Mouse (Mus musculus): ENCODE measurements around the gene Ccdc77. TPM values are rescaled to one million over a fixed set of nuclear protein-coding genes. Genes with fewer than 3 reads are reported as not detected.
"Not testable (repeated sequence)": the region's sequence is repeated elsewhere in the genome, so short reads cannot be mapped to it uniquely, and the experiment has no call there.

The Ccdc77 gene
- total and polyA plus RNA-seq, 2 experiments from 2014 or later, result 4.8 to 13.4 TPM

DNA sequence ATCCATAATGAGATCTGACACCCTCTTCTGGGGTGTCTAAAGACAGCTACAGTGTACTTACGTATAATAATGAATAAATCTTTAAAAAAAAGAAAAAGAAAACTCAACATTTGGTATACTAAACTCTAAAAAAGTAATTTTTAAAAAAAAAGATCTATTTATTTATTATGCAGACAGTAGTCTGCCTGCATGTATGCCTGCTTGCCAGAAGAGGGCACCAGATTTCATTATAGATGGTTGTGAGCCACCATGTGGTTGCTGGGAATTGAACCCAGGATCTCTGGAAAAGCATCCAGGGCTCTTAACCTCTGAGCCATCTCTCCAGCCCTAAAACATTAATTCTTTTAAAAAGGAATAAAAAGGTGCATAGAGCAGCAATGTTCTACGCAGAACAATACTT lies 67.6 kb downstream of the Ccdc77 start:
- not testable (repeated sequence) for H3K9ac ChIP-seq (replicated peaks; ENCODE audit: low read depth, low read length); H3K4me2 ChIP-seq (ENCODE audit: low read depth, low read length); DNase-seq (ENCODE audit: low spot score); H3K36me3 ChIP-seq (replicated peaks; ENCODE audit: control insufficient read depth, insufficient read depth, low read length); H3K4me1 ChIP-seq (ENCODE audit: control insufficient read depth, insufficient read depth); H3K9me3 ChIP-seq (replicated peaks; ENCODE audit: control insufficient read depth, low read length); H3K4me3 ChIP-seq (ENCODE audit: low read depth, low read length); H3K27ac ChIP-seq (ENCODE audit: low read depth); ATAC-seq (ENCODE audit: insufficient read depth, low read depth)
- H3K27me3 ChIP-seq (ENCODE audit: control insufficient read depth, insufficient read depth, low read length), result peaks cover 36% of the 10 kb centered on the region
- 85% methylated on average over 2 of the region's 2 CpGs for WGBS
- TF ChIP-seq CTCF (IDR thresholded peaks at IDR 0.05; ENCODE audit: low read depth), result peak; percentile 10; the same call in 1 of the 2 replicates

DNA sequence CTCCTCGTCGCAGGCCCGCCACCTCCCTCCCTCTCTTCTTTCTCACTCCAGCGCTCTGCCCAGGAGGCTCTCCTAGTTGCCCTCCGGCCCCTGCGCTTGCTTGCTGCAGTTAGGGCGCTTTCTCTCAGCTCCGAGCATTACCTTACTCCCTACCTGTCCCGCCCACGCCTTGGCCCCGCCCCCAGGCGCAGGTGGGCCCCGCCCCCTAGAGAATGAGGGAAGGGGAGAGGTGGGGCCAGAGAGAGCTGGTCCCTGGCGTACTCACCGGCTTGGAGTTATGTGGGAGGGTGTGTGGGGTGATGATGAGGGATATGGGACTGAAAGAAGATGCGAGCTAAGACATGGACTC lies 69.4 kb downstream of the Ccdc77 start:
- Histone ChIP-seq H3K9me3 (replicated peaks; ENCODE audit: control insufficient read depth, low read length) (no peaks in the 10 kb centered on the region), H3K4me3 (ENCODE audit: low read depth, low read length) (peak overlapping the region; percentile 59), H3K27me3 (ENCODE audit: control insufficient read depth, insufficient read depth, low read length) (peaks cover 36% of the 10 kb centered on the region), H3K27ac (ENCODE audit: low read depth) (no peak overlapping the region), H3K4me2 (ENCODE audit: low read depth, low read length) (peak overlapping the region; percentile 85), H3K4me1 (ENCODE audit: control insufficient read depth, insufficient read depth) (peaks cover 5% of the 10 kb centered on the region), H3K36me3 (replicated peaks; ENCODE audit: control insufficient read depth, insufficient read depth, low read length) (no peaks in the 10 kb centered on the region), H3K9ac (replicated peaks; ENCODE audit: low read depth, low read length) (no peak overlapping the region)
- WGBS, result 2% methylated on average over 16 of the region's 16 CpGs
- TF ChIP-seq CTCF (IDR thresholded peaks at IDR 0.05; ENCODE audit: low read depth) (no peak), EP300 (IDR thresholded peaks at IDR 0.05; ENCODE audit: low read depth) (no peak)
- ATAC-seq (ENCODE audit: insufficient read depth, low read depth) (peak; percentile 17; the same call in 1 of the 2 replicates), DNase-seq (ENCODE audit: low spot score) (peak; percentile 16)

DNA sequence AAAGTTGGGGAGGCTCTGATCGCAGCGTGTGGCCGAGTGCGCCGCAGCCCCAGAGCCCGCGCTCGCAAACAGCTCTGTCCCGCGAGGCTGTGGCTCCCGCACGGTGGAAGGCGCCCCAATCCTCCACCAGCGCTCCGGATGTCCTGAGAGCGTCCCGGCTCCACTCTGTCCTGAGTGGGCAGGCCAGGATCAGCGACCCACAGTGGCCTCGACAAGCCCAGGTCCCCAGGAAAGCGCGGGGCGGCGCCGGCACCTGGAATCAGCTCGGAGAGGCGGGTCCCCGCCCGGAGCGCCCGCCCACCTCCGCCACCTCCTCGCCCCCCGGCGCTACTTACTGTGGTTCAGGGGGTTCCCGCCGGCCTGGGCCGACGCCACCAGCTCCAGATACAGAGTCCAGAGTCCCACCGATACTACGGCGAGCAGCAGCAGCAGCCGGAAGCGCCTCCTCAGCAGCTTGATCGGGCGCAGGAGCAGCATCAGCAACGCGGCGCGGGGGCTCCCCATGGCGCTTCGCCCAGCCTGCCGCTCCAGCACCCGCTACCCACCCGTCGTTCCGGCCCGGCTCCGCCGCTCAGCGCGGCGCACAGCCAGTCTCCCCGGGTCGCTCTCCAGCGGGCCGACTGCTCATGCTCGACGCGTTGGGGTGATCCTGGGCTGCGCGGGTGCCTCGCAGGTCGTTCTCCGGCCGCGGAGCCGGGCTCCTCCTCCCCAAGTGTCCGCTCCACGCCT lies 70.0 kb downstream of the Ccdc77 start, which contains the start of the genes D330020A13Rik and B4galnt3:
Gene D330020A13Rik, plus strand, starts transcription at position 309 of the 729 bp plus-strand sequence.
Gene B4galnt3, minus strand, starts transcription at position 504 of the 729 bp plus-strand sequence.
- Histone ChIP-seq H3K9me3 (replicated peaks; ENCODE audit: control insufficient read depth, low read length) (no peaks in the 10 kb centered on the region), H3K4me2 (ENCODE audit: low read depth, low read length) (peak within 1 kb of the TSS; percentile 85), H3K27ac (ENCODE audit: low read depth) (no peak within 1 kb of the TSS), H3K4me1 (ENCODE audit: control insufficient read depth, insufficient read depth) (peaks cover 5% of the 10 kb centered on the region), H3K9ac (replicated peaks; ENCODE audit: low read depth, low read length) (no peak within 1 kb of the TSS; the same call in 1 of the 2 replicates), H3K4me3 (ENCODE audit: low read depth, low read length) (peak within 1 kb of the TSS; percentile 59), H3K27me3 (ENCODE audit: control insufficient read depth, insufficient read depth, low read length) (peaks cover 36% of the 10 kb centered on the region), H3K36me3 (replicated peaks; ENCODE audit: control insufficient read depth, insufficient read depth, low read length) (no peaks in the 10 kb centered on the region)
- TF ChIP-seq EP300 (IDR thresholded peaks at IDR 0.05; ENCODE audit: low read depth), result no peak
- ATAC-seq (ENCODE audit: insufficient read depth, low read depth) (peak; percentile 62), DNase-seq (ENCODE audit: low spot score) (no peak)
- WGBS, result under 1% methylated on average over 76 of the region's 79 CpGs

DNA sequence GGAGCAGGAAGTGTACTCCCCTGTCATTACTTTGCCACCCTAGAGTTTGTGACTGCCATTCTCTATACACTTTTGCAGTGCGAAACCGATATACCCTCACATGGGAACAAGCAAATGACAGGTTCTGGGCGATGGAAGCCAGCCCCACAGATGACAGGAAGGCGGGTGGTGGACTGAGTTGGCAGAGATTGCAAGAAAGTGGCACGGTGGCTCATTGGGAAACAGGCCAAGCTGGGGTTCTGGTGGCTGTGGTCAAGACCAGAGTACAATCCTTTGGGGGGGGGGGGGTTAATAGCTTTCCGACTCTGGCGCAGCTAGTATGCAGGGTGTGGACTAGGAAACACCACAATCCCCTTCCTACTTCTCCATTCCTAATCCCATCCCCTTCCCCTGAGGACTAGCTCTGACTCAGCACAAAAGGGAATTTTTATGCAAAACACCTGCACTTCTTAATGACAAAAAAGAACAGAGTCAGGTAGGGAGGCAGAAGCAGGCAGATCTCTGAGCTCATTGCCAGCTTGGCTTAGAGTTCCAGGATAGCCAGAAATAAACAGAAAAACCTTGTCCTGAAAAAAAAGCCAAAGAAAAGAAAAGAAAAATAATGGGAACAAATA lies 72.7 kb downstream of the Ccdc77 start:
- TF ChIP-seq CTCF (IDR thresholded peaks at IDR 0.05; ENCODE audit: low read depth), result no peak
- WGBS, result 60% methylated on average over 7 of the region's 7 CpGs
- Histone ChIP-seq H3K9ac (replicated peaks; ENCODE audit: low read depth, low read length) (no peak overlapping the region), H3K9me3 (replicated peaks; ENCODE audit: control insufficient read depth, low read length) (no peaks in the 10 kb centered on the region), H3K27ac (ENCODE audit: low read depth) (no peak overlapping the region), H3K4me3 (ENCODE audit: low read depth, low read length) (no peak overlapping the region), H3K4me2 (ENCODE audit: low read depth, low read length) (no peak overlapping the region), H3K27me3 (ENCODE audit: control insufficient read depth, insufficient read depth, low read length) (peaks cover 36% of the 10 kb centered on the region), H3K4me1 (ENCODE audit: control insufficient read depth, insufficient read depth) (peaks cover 5% of the 10 kb centered on the region), H3K36me3 (replicated peaks; ENCODE audit: control insufficient read depth, insufficient read depth, low read length) (no peaks in the 10 kb centered on the region)
- ATAC-seq (ENCODE audit: insufficient read depth, low read depth) (no peak), DNase-seq (ENCODE audit: low spot score) (no peak)

DNA sequence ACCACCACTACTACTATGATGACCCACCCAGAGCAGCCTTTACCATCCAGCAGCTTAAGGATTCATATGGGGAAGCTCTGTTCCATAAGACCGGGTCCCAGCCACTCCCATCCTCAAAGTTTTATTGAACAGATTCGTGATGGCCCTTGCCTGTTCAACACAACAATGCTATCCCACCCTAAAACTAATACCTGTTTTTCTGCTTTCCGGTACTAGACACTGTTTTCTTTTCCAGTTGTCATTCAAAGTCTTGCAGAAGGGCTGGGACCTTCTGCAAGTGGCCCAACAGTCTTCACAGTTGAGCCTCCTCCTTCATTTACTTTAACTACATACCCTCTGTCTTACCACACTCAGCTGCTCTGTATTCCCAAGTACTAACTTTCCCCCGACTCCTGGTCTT lies 74.7 kb downstream of the Ccdc77 start:
- Histone ChIP-seq H3K4me1 (ENCODE audit: control insufficient read depth, insufficient read depth) (no peaks in the 10 kb centered on the region; the same call in 1 of the 2 replicates), H3K9ac (replicated peaks; ENCODE audit: low read depth, low read length) (no peak overlapping the region), H3K4me3 (ENCODE audit: low read depth, low read length) (no peak overlapping the region), H3K9me3 (replicated peaks; ENCODE audit: control insufficient read depth, low read length) (no peaks in the 10 kb centered on the region), H3K27ac (ENCODE audit: low read depth) (no peak overlapping the region), H3K27me3 (ENCODE audit: control insufficient read depth, insufficient read depth, low read length) (peaks cover 20% of the 10 kb centered on the region), H3K36me3 (replicated peaks; ENCODE audit: control insufficient read depth, insufficient read depth, low read length) (no peaks in the 10 kb centered on the region), H3K4me2 (ENCODE audit: low read depth, low read length) (no peak overlapping the region)
- TF ChIP-seq CTCF (IDR thresholded peaks at IDR 0.05; ENCODE audit: low read depth), result no peak
- TF ChIP-seq EP300 (IDR thresholded peaks at IDR 0.05; ENCODE audit: low read depth), result no peak
- DNase-seq (ENCODE audit: low spot score) (no peak), ATAC-seq (ENCODE audit: insufficient read depth, low read depth) (no peak)
- 88% methylated on average over 4 of the region's 4 CpGs for WGBS
